Mouse (Mus musculus) embryonic facial prominence, embryonic 14.5 days (tissue): ENCODE data around the gene Cntnap1. TPM values are rescaled to one million over a fixed set of nuclear protein-coding genes. Genes with fewer than 3 reads are reported as not detected.

Source experiments
- ATAC-seq: fragments of 200-750 bp; cut with Nextera tagmentation; 2 replicates; pipeline ENCODE4 v1.8.0; 2017; ENCODE audit warnings: low read depth, moderate number of reproducible peaks, moderate TSS enrichment
- DNase-seq: peaks from one replicate; pipeline ENCODE4 v3.0.0-alpha.2; 2015; ENCODE audit warnings: low spot score
- H3K27ac ChIP-seq: fragments of 300-500 bp; sonication (generic); replicated peaks from 2 replicates; pipeline ENCODE4 v1.5.1; 2014; ENCODE audit warnings: low read depth, mild to moderate bottlenecking, low read length, moderate library complexity
- H3K27me3 ChIP-seq: fragments of 300-500 bp; sonication (generic); replicated peaks from 2 replicates; pipeline ENCODE4 v1.6.1; 2014; ENCODE audit warnings: low read length; ENCODE audit not compliant: control insufficient read depth, insufficient read depth
- H3K36me3 ChIP-seq: fragments of 300-500 bp; sonication (generic); 2 replicates; pipeline ENCODE4 v1.6.1; 2014; ENCODE audit warnings: low read length, mixed read lengths; ENCODE audit not compliant: control insufficient read depth, insufficient read depth
- H3K4me1 ChIP-seq: fragments of 300-500 bp; sonication (generic); 2 replicates; pipeline ENCODE4 v1.6.1; 2014; ENCODE audit warnings: antibody characterized with exemption, low read length; ENCODE audit not compliant: control insufficient read depth, insufficient read depth
- H3K4me2 ChIP-seq: fragments of 300-500 bp; sonication (generic); 2 replicates; pipeline ENCODE4 v1.6.1; 2014; ENCODE audit warnings: low read depth, mild to moderate bottlenecking, low read length, moderate library complexity, mixed read lengths
- H3K4me3 ChIP-seq: fragments of 300-500 bp; sonication (generic); 2 replicates; pipeline ENCODE4 v1.5.1; 2014; ENCODE audit warnings: low read depth, mild to moderate bottlenecking, low read length
- H3K9ac ChIP-seq: fragments of 300-500 bp; sonication (generic); 2 replicates; pipeline ENCODE4 v1.6.1; 2014; ENCODE audit warnings: low read depth, mild to moderate bottlenecking, low read length, moderate library complexity, mixed read lengths
- H3K9me3 ChIP-seq: fragments of 300-500 bp; sonication (generic); 2 replicates; pipeline ENCODE4 v1.6.1; 2016; ENCODE audit warnings: low read length; ENCODE audit not compliant: control insufficient read depth
- WGBS: fragments of 180-500 bp; shearing (Covaris S2); extraction: QIAGEN DNeasy Blood & Tissue Kit; methylation state at CpG from one replicate; pipeline ENCODE4 v1.1.7; 2014; 5-methylcytosine and 5-hydroxymethylcytosine counted together
- polyA plus RNA-seq: library from polyadenylated mRNA; unstranded; fragments of >200 nt; fragmentation: Nextera tagmentation; extraction: Ambion mirVana; gene quantifications from 2 replicates; pipeline ENCODE4 v1.2.1, GENCODE M21; 2014

The Cntnap1 gene
- polyA plus RNA-seq, 1 experiment from 2014 or later: 1.9 TPM

GRCm38 (mm10) chr11:101164677-101165580 is 5.4 kb upstream of the Cntnap1 start:
- Histone ChIP-seq H3K27ac (no peak overlapping the region), H3K9ac (no peak overlapping the region)
- peak; percentile 60; the same call in 1 of the 2 replicates for ATAC-seq

GRCm38 (mm10) chr11:101166357-101166756 is 4.0 kb upstream of the Cntnap1 start:
- WGBS: 53% methylated on average over 14 of the region's 14 CpGs
- H3K4me2 ChIP-seq: no peak overlapping the region
- peaks cover 78% of the 10 kb centered on the region for H3K27me3 ChIP-seq
- no peak overlapping the region for H3K9ac ChIP-seq
- no peaks in the 10 kb centered on the region for H3K9me3 ChIP-seq
- no peak overlapping the region for H3K27ac ChIP-seq
- H3K4me3 ChIP-seq: no peak overlapping the region
- ATAC-seq: no peak
- no peak for DNase-seq
- peaks cover 63% of the 10 kb centered on the region for H3K36me3 ChIP-seq
- H3K4me1 ChIP-seq: peaks cover 18% of the 10 kb centered on the region

More at GRCm38 (mm10) chr11:101164677-101165580, 5.4 kb upstream of the Cntnap1 start:
- WGBS: 27% methylated on average over 35 of the region's 35 CpGs
- Histone ChIP-seq H3K36me3 (peaks cover 66% of the 10 kb centered on the region), H3K4me1 (peaks cover 18% of the 10 kb centered on the region), H3K4me3 (peak overlapping the region; percentile 39; the same call in 1 of the 2 replicates), H3K9me3 (no peaks in the 10 kb centered on the region), H3K4me2 (peak overlapping the region; percentile 63), H3K27me3 (peaks cover 74% of the 10 kb centered on the region)
- peak; percentile 80 for DNase-seq

GRCm38 (mm10) chr11:101167211-101167962 is 2.9 kb upstream of the Cntnap1 start:
- H3K4me2 ChIP-seq: no peak overlapping the region
- H3K36me3 ChIP-seq: peaks cover 55% of the 10 kb centered on the region
- no peak overlapping the region for H3K9ac ChIP-seq
- no peak overlapping the region for H3K27ac ChIP-seq
- H3K9me3 ChIP-seq: no peaks in the 10 kb centered on the region
- 66% methylated on average over 19 of the region's 19 CpGs for WGBS
- H3K4me1 ChIP-seq: peaks cover 21% of the 10 kb centered on the region
- DNase-seq: no peak
- H3K27me3 ChIP-seq: peaks cover 78% of the 10 kb centered on the region
- no peak for ATAC-seq
- no peak overlapping the region for H3K4me3 ChIP-seq

GRCm38 (mm10) chr11:101167963-101168300 is 2.4 kb upstream of the Cntnap1 start:
- Histone ChIP-seq H3K9ac (no peak overlapping the region), H3K4me3 (no peak overlapping the region), H3K9me3 (no peaks in the 10 kb centered on the region), H3K4me1 (peaks cover 26% of the 10 kb centered on the region), H3K4me2 (no peak overlapping the region), H3K36me3 (peaks cover 49% of the 10 kb centered on the region), H3K27me3 (peaks cover 74% of the 10 kb centered on the region), H3K27ac (no peak overlapping the region)
- 61% methylated on average over 8 of the region's 8 CpGs for WGBS
- DNase-seq: no peak
- no peak for ATAC-seq

- WGBS: 68% methylated on average over 18 of the region's 18 CpGs
- peak overlapping the region; percentile 84; the same call in 1 of the 2 replicates for H3K4me3 ChIP-seq
- H3K4me1 ChIP-seq: peaks cover 32% of the 10 kb centered on the region
- no peak for DNase-seq
- peaks cover 69% of the 10 kb centered on the region for H3K27me3 ChIP-seq
- H3K9me3 ChIP-seq: no peaks in the 10 kb centered on the region
- peak overlapping the region; percentile 84 for H3K4me2 ChIP-seq
- peaks cover 44% of the 10 kb centered on the region for H3K36me3 ChIP-seq
- no peak overlapping the region for H3K9ac ChIP-seq
- no peak for ATAC-seq
- H3K27ac ChIP-seq: no peak overlapping the region
These were observed 1.9 kb upstream of the Cntnap1 start for GRCm38 (mm10) chr11:101168301-101168980.

GRCm38 (mm10) chr11:101169301-101170107 is 819 bp upstream of the Cntnap1 start:
- no peak overlapping the region for H3K27ac ChIP-seq
- H3K27me3 ChIP-seq: peaks cover 65% of the 10 kb centered on the region
- H3K36me3 ChIP-seq: peaks cover 34% of the 10 kb centered on the region
- 15% methylated on average over 14 of the region's 17 CpGs for WGBS
- no peak for DNase-seq
- H3K4me3 ChIP-seq: peak overlapping the region; percentile 84
- H3K9ac ChIP-seq: peak overlapping the region; percentile 77
- H3K4me1 ChIP-seq: peaks cover 36% of the 10 kb centered on the region
- ATAC-seq: no peak
- peak overlapping the region; percentile 84 for H3K4me2 ChIP-seq
- H3K9me3 ChIP-seq: no peaks in the 10 kb centered on the region

- DNase-seq: peak; percentile 100
- H3K4me1 ChIP-seq: peaks cover 39% of the 10 kb centered on the region
- peaks cover 60% of the 10 kb centered on the region for H3K27me3 ChIP-seq
These were observed 688 bp downstream of the Cntnap1 start, which contains the start of gene Plekhh3 for GRCm38 (mm10) chr11:101170811-101171610. Gene Plekhh3, minus strand, starts transcription at chr11:101171351.

More at GRCm38 (mm10) chr11:101170811-101171610, 688 bp downstream of the Cntnap1 start, which contains the start of gene Plekhh3:
- Histone ChIP-seq H3K4me3 (peak within 1 kb of the TSS; percentile 84), H3K4me2 (peak within 1 kb of the TSS; percentile 84), H3K27ac (peak within 1 kb of the TSS; percentile 88), H3K9ac (peak within 1 kb of the TSS; percentile 77), H3K9me3 (no peaks in the 10 kb centered on the region), H3K36me3 (peaks cover 20% of the 10 kb centered on the region)
- under 1% methylated on average over 27 of the region's 50 CpGs for WGBS
- ATAC-seq: peak; percentile 95
